Mouse (Mus musculus): Measurements from ENCODE around the gene Dis3l2.

Gene Dis3l2

DNA sequence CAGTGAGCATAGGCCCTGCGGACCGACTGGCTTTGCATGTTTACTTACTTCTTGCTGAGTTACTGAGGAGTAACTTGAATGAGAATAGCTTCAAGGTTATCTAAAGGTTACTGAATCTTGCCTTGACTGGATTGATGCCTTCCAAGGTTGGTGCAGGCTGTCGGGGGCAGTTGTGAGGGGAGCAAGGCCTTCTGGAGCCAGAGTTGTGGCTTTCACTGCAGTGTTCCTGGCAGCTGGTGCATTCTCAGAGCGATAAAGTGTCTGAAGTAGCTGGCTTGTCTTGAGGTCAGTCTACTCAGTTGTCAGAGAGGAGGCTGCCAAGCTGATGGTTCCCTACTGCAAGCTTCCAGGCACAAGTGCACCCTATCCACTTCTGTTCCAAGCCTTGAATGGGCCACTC is 15.8 kb downstream of the Dis3l2 start:
- DNase-seq (ENCODE audit: extremely low spot score, low read depth, low spot score), result no peak

DNA sequence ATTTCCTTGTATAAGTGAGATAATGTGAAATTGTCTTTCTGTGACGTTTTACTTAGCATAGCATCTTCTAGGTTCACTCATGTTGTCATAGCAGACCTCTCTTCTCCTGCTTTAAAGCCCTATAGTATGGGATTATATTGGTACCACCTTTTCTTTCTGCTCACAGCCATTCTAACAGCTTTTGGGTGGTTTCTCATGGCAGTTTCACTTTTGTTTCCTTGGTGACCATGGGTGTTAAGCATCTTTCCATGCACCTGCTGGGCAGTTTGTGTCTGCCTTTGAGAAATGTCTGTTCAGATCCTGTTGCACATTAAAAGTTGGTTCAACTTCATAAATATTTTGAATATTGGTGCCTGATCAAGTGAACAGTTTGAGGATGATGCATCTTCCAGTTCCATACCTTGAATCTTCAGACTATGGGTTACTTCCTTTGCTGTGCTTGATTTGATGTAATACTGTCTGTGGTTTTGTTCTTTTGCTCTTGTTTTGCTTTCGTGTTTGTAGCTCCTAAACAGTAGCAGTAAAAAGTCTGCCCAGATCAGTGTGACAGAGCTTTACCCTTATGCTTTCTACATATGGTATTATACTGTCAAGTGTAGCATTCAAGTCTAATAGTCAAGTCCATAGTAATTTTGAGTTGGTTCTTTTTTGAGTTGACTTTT is 29.7 kb downstream of the Dis3l2 start:
- DNase-seq (ENCODE audit: extremely low spot score, low read depth, low spot score), result no peak

DNA sequence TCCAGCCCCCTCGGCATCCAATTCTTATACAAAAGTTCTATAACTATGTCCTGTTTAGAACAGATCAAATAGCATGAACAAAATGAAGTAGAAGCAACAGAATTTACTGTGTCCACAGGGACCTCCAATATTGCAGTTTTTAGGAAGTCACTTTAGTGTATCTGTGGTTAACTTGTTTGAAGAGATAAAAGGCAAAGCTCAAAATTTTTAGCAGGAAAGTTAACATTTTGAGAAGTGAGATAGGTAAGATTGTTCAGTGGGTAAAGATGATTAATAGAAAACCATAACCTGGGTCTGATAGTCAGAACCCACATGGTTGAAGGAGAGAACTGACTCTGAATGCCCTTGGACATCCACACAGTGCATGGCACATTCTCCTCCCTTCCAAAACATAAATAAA is 32.8 kb downstream of the Dis3l2 start:
- no peak for DNase-seq (ENCODE audit: extremely low spot score, low read depth, low spot score)

DNA sequence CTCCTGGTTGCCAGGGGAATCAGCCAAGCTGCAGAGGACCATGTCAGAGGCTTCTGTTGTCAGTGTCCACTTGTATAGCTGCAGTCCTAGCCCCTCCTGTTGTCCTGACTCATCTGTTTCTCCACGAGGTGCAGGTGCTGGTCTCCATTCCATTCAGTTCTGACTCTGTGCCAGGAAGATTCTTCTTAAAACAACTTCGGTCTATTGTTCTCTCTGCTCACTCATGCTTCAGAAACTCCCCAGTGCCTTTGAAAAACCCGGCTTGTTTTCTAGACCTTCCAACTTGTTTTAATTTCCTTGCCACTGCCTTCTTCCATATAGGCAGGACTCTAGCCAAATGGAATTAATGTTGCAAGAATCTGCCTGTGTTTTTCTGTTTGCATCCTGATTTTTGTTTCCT is 39.3 kb downstream of the Dis3l2 start:
- no peak for DNase-seq (ENCODE audit: extremely low spot score, low read depth, low spot score)

DNA sequence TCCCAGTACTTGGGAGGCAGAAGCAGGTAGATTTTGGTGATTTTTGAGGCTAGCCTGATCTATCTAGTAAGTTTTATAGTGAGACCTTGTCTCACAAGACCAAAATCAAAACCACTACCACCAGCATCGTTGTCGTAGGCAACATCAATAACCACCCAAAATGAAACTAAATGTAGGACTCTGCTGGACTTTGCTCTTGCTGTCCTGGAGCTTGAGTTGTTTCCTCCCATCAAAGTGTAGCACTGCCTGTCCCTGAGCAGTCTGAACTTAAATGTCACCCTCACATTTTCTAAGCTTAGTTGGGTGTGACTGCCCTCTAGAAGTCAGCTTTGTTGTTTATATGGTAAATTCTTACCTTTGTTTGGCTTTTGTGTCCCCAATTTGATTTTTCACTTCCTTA is 43.4 kb downstream of the Dis3l2 start:
- DNase-seq (ENCODE audit: extremely low spot score, low read depth, low spot score), result no peak

DNA sequence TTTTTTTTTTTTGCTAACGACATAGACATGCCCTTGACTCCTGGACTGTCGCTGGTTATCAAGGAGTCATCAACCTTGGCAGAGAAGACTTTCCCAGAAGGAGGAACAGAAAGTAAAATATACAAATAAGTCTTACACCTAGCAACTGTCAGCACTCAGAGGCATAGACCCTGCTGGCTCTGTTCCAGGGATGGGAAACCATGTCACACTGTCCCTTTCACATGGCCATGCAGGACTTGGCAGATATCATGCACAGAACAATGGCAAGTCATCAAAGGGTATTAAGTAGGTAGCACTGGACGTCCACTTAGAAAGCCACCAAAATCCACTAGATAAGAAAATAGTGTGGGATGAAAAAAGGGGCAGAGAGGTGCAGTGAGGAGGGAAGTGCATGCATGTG is 46.5 kb downstream of the Dis3l2 start:
- no peak for DNase-seq (ENCODE audit: extremely low spot score, low read depth, low spot score)

DNA sequence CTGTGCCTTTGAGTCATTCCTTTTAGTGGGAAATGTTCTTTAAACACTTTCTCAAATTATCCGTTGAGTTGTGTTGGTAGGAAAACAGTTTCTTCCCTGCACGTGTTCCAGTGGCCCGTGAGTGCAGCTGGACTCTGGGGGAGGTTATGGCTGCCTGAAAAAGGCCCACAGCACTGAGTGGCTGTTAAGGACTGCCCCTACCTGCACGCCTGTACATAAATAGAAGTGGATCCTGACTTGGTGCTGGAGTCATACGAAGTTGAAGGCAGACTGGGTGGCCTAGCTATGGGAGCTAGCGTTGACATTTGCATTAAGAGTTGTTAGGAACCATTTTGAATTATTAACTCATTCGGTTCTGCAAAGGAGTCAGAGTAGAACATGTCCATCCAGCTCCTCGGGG is 49.8 kb downstream of the Dis3l2 start:
- DNase-seq (ENCODE audit: extremely low spot score, low read depth, low spot score), result no peak

DNA sequence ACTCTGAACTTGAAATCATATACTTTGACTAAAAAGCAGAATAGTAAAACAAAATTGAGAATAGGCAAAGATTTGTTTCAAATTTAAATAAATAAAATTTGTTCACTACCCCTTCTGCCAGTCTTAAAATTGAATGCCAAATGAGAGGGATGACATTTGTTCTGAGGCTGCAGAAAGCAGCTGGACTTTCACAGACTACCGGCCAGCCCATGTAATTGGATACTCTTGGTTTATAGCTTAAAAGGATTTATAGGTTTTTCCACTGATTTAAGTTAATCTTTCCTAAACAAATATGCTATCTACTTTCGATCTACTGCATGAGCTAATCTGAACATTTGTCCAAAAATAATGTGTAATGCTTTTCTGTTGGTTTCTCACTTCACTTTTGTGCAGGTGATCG is 50.7 kb downstream of the Dis3l2 start:
- DNase-seq (ENCODE audit: extremely low spot score, low read depth, low spot score), result peak; percentile 3

DNA sequence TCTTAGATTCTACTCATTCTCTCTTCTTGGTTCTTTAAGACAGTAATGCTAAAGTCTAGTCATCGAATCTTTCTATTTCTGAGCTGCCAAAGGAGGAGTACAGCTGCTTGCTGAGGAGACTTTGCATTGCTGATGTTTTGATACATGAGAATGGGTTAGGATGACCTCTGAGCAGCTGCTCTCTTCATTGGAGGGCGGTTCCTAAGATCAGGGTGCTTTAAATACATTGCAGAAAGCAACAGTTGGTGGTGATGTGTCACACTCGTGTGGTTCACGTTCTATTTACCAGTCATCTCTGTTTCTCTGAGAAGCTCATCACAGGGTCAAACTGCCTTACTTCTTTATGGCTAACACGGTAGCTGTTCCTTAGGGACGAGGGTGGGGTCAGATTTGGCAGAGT is 54.5 kb downstream of the Dis3l2 start:
- no peak for DNase-seq (ENCODE audit: extremely low spot score, low read depth, low spot score)

DNA sequence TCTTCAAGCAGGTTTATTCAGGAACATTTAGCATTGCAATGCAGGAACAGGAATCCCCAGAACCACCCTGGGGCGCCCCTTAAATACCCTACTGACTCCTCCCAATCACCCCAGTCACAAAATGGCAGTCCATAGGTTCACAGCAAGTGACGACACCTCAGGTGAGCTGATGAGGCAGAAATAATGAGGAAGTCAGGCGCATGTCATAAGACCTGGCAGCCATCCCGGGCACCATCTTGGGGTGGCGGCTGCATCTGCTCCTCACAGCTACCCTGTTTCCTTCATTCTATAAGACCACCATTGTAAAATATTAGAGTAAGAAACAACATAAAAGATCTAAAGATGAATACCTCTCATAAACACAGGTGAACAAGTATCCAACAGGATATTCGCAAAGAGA is 58.6 kb downstream of the Dis3l2 start:
- no peak for DNase-seq (ENCODE audit: extremely low spot score, low read depth, low spot score)

DNA sequence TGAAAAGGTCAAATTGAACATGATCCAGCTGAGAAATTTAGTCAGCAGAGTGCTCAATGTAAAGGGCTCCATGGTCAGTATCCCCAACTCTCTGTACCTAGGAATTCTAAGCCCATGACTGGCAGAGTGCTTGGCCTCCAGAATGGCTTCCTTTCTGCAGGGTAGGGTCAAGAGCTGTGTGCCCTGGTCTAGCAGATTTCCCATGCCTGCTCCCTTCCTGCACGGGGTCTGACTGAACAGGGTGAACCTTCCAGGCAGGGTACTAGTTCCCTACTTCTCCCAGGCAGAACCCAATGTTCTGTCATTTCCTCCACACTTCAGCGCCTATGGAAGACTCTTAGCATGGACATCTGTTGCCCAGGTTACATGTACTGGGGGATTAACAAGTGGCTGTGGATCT is 97.6 kb downstream of the Dis3l2 start:
- DNase-seq (ENCODE audit: extremely low spot score, low read depth, low spot score), result no peak

DNA sequence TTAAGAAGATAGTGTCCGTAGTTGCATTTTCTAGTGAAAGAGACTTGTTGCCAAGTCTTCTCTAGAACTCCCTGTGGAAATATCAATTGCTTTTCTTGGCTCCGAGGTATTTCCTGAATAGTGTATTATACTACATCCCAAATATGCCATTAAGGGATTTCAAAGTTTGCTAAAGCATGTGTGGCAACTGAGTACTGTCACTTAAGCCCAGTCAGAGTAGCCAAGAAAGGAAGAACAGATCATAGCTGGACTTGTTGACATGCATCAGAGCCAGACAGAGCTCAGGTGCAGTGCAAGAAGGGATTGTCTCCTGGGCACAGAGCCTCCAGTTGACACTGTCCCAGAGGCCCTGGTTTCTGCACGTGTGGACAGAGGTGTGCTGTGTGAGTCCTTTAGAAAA is 108.1 kb downstream of the Dis3l2 start:
- no peak for DNase-seq (ENCODE audit: extremely low spot score, low read depth, low spot score)

DNA sequence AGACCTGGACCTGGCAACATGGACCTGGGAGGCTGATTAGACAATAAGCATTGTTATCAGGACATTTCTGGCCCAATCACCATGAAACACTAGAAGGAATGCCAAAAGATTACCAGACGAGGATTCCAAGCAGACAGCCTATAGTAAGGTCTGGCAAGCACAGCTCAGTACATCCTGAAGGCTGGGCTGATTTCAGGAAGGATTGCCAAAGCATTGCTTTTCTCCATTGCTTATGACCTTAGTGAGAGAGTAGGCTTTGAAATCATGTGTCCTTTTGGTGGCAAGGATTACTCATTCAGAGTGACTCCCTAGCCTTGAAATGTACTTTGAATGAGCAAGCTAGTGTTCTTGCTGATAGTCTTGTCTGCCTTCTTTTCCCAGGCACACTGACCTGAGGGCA is 118.7 kb downstream of the Dis3l2 start:
- no peak for DNase-seq (ENCODE audit: extremely low spot score, low read depth, low spot score)

DNA sequence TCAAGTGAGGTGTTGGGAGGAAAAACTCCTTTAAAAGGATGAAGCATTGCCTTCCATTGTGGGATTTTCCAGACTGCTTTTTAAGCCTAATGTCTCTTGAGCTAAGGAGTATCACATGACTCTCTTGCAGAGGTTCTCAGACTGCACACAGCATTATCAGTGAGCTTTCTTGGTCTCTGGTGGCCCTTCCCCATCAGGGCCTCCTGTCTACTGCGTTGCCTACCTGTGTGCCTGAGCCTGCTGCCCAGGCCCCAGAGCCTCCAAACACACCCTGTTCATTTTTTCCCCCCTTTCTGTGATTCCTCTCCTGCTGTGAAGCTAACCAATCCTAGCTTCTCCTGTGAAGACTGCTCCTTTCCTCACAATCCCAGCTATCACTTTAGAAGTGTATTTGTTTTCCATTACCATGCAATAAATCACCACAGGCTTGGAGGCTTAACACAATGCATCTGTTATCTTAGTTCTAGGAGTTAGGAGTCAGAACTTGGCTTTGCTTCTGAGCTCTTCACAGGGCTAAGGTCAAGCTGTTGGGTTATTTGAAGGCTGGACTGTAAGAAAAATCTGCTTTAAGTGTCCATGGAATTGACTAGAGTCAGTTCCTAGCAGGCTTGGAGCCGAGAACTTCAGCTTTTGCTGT is 130.9 kb downstream of the Dis3l2 start:
- DNase-seq (ENCODE audit: extremely low spot score, low read depth, low spot score), result no peak

DNA sequence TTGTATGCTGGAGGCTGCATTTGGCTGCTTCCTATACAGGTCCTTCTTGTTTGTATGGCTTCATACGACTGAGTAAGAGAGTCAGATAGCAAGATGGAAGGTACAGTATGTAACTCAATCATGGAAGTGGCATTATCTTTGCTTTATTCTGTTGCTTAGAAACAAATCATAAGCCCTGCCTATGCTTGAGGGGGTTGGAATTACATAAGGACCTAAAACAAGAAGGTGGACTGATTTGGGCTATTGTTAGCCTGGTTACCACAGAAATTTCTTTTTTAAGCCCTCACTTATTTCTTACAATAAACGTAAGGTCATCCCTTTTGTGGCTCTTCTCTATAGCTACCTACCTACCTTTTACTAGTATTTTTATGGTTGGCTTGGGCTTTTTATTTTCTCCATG is 131.4 kb downstream of the Dis3l2 start:
- DNase-seq (ENCODE audit: extremely low spot score, low read depth, low spot score), result no peak

DNA sequence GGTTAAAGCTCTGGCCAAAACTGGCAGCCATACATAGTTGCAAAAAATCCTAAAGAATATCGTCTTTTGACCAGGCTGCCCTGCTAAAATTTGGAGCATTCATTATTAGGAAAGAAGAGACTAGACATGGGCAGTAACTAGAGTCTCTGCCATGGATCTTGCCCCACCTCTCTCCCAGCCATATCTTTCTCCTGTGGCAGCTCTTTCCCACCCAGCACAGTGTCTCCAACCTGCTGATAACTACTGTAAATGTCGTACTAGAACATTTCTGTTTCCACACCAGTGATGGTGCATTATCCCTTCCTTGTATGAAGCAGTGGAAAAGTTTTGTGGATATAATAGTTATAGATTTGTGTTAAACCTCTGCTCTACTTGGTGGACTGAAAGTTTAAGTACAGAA is 147.1 kb downstream of the Dis3l2 start:
- no peak for DNase-seq (ENCODE audit: extremely low spot score, low read depth, low spot score)

DNA sequence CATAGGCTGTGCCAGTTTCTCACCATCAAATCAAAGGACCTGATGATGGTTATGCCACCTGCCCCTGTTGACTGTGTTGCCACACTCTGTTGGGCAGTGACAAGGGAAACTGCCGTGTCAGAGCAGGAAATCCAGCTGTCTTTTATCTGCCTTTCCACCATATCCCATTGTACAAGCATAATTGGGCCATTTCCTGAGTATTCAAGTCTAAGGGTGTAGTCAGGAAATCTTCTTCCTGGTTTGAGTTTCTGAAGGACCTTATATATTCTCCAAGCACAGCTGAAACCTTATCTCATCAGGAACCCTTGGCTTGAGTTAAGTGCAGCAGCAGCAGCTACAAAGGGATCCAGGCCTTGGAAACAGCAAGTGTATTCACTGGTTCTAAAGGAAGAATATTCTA is 155.3 kb downstream of the Dis3l2 start:
- DNase-seq (ENCODE audit: extremely low spot score, low read depth, low spot score), result no peak

DNA sequence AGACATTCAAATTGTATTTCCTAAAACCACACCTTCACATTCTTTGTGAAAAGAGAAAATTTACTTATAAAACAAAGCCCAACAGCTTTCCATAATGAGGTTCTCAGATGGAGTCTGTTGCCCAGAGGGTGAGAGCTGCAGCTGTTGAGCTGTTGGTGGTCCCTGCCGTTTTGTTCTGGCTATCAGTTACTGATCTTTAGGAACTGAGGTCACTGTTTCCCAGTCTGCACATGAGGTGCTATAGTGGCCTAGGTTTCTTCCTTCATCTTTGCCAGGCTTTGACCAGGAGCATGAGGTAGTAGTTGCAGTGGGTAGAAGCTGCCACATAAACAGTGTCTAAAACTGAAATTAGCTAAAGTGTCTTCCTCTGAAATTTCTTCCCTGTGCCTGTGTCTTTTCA is 155.8 kb downstream of the Dis3l2 start:
- DNase-seq (ENCODE audit: extremely low spot score, low read depth, low spot score), result no peak

DNA sequence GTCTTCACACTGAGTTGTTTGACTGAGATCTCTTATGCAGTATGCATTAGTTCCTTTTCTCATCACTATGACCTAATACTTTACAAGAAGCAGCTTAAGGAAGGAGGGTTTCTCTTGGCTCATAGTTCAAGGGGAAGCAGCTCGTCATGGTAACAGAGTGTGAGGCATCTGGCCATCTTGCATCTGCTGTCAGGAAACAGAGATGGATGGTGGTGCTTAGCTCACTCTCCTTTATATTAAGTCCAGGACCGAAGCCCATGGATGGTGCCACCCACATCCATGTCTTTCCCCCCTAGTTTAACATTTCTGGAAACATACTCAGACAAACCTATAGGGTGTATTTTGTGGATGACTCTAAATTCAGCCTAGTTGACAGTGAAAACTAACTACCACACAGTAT is 170.1 kb downstream of the Dis3l2 start:
- DNase-seq (ENCODE audit: extremely low spot score, low read depth, low spot score), result no peak

DNA sequence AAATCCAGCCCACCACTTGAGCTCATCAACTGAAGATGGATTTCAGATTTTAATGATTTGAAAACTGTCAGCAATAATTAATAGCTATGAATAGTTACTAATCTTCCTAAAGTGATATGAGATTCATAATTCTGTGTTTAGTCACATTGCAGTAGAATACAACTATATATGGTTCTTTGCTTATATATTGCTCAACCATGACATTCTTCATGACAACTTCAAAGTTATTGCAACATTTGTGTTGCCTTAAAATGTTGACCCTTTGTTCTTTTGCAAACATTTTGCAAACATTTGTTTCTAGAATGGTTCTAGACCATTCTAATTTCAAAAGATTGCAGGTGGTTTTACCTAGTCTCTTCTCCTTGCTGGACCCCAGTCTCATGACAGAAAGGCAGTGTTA is 175.1 kb downstream of the Dis3l2 start:
- DNase-seq (ENCODE audit: extremely low spot score, low read depth, low spot score), result no peak

DNA sequence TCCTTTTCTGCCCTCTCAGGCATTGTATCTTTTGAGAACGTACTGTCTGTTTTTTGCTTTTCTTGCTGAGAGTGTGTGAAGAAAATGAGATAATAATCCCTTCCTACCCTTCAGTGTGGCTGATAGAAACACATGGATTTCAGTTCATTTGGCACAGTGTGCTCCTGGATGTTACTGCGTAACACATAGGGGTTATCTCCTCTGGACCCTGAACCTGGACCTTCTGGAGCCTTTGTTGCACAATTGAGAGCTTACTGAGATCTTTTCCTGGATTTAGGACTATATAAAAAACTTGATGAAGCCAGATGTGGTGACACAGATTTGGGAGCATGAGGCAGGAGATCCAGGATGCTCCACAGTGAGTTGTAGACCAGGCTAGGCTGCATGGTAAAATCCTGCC is 175.9 kb downstream of the Dis3l2 start:
- DNase-seq (ENCODE audit: extremely low spot score, low read depth, low spot score), result no peak

DNA sequence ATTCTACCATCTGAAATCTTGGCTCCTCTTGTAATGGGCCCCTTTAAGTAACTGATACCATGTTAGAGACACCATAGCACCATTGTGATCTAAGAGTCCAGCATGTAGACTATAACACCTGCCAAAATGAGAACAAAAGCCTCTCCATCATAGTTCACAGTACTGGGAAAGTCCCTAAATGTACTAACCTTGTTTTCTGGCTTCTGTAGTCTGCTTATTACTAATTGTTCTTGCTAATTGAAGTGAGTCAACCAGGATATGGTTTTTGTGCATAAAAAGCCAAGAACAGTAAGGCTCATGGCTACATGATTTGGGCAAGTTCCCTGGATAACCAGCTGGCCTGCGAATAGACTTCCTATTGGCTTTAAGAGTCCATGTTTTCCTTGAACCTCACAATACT is 183.5 kb downstream of the Dis3l2 start:
- no peak for DNase-seq (ENCODE audit: extremely low spot score, low read depth, low spot score)

DNA sequence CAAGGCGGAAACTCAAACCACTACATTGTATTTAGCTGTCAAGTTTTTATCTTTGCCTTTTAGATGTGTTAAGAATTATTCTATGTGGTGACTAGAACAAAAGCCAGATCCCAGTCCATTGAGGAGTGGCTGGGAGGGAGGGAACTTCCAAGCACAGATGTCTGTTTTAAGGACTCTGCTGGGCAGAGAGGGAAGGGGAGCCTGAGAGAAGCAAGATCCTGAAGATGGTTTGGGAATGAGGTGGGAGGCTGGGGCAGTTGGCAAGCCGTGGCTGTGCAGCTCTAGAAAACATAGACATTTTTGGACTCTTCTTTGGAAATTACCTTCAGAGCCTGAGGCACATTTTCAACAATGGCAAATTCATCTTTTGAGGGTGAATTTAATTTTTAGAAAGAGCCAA is 208.9 kb downstream of the Dis3l2 start:
- no peak for DNase-seq (ENCODE audit: extremely low spot score, low read depth, low spot score)
